Mouse (Mus musculus): Measurements from ENCODE around the gene Atg9b.

Gene Atg9b

GRCm38 (mm10) chr5:24348546-24348945 lies 43.4 kb downstream of the Atg9b start:
- DNase-seq (ENCODE audit: low spot score), result no peak

GRCm38 (mm10) chr5:24348128-24348527 lies 43.8 kb downstream of the Atg9b start:
- peak; percentile 55 for DNase-seq (ENCODE audit: low spot score)

GRCm38 (mm10) chr5:24347186-24347875 lies 44.6 kb downstream of the Atg9b start:
- no peak for DNase-seq (ENCODE audit: low spot score)

GRCm38 (mm10) chr5:24346313-24346712 lies 45.6 kb downstream of the Atg9b start:
- DNase-seq (ENCODE audit: low spot score), result no peak

GRCm38 (mm10) chr5:24344477-24345051 lies 47.4 kb downstream of the Atg9b start:
- no peak for DNase-seq (ENCODE audit: low spot score)

GRCm38 (mm10) chr5:24343977-24344436 lies 47.9 kb downstream of the Atg9b start:
- no peak for DNase-seq (ENCODE audit: low spot score)

- no peak for DNase-seq (ENCODE audit: low spot score)
These were observed 48.6 kb downstream of the Atg9b start for GRCm38 (mm10) chr5:24343379-24343778.

GRCm38 (mm10) chr5:24342966-24343365 lies 49.0 kb downstream of the Atg9b start:
- no peak for DNase-seq (ENCODE audit: low spot score)

GRCm38 (mm10) chr5:24342205-24342963 lies 49.6 kb downstream of the Atg9b start:
- DNase-seq (ENCODE audit: low spot score), result no peak

- DNase-seq (ENCODE audit: low spot score), result no peak
These were observed 54.1 kb downstream of the Atg9b start for GRCm38 (mm10) chr5:24337821-24338220.

GRCm38 (mm10) chr5:24337366-24337765 lies 54.6 kb downstream of the Atg9b start:
- DNase-seq (ENCODE audit: low spot score), result no peak

- no peak for DNase-seq (ENCODE audit: low spot score)
These were observed 55.9 kb downstream of the Atg9b start for GRCm38 (mm10) chr5:24335888-24336511.

GRCm38 (mm10) chr5:24334749-24335148 lies 57.2 kb downstream of the Atg9b start:
- DNase-seq (ENCODE audit: low spot score), result no peak
